Mouse (Mus musculus): ENCODE results near the gene Slc22a7. TPM values are rescaled to one million over a fixed set of nuclear protein-coding genes. Genes with fewer than 3 reads are reported as not detected.

Slc22a7 gene
- polyA plus RNA-seq, 1 experiment: 0.72 TPM

- 59% methylated on average over 3 of the region's 3 CpGs for WGBS
- Histone ChIP-seq H3K27me3 (ENCODE audit: control insufficient read depth, insufficient read depth, low read length) (no peaks in the 10 kb centered on the region), H3K4me1 (ENCODE audit: control insufficient read depth, insufficient read depth, low read length) (no peaks in the 10 kb centered on the region), H3K27ac (ENCODE audit: insufficient read depth, low read length) (no peak overlapping the region), H3K4me3 (replicated peaks; ENCODE audit: insufficient read depth, low read depth, low read length) (no peak overlapping the region)
- DNase-seq: no peak
- TF ChIP-seq CTCF (IDR thresholded peaks at IDR 0.05; ENCODE audit: borderline replicate concordance, insufficient read depth, low read depth, low read length) (no peak), POLR2A (IDR thresholded peaks at IDR 0.05; ENCODE audit: borderline replicate concordance, insufficient read depth, low read length) (no peak)
These were observed 50.1 kb downstream of the Slc22a7 start for GRCm38 (mm10) chr17:46388200-46388599.

- TF ChIP-seq CTCF (IDR thresholded peaks at IDR 0.05; ENCODE audit: borderline replicate concordance, insufficient read depth, low read depth, low read length) (no peak), POLR2A (IDR thresholded peaks at IDR 0.05; ENCODE audit: borderline replicate concordance, insufficient read depth, low read length) (no peak)
- Histone ChIP-seq H3K27me3 (ENCODE audit: control insufficient read depth, insufficient read depth, low read length) (no peaks in the 10 kb centered on the region), H3K27ac (ENCODE audit: insufficient read depth, low read length) (no peak overlapping the region; the same call in 1 of the 2 replicates), H3K4me3 (replicated peaks; ENCODE audit: insufficient read depth, low read depth, low read length) (peak overlapping the region; percentile 78), H3K4me1 (ENCODE audit: control insufficient read depth, insufficient read depth, low read length) (no peaks in the 10 kb centered on the region)
- under 1% methylated on average over 70 of the region's 70 CpGs for WGBS
- DNase-seq: peak; percentile 22 to 52
These were observed 54.0 kb downstream of the Slc22a7 start for GRCm38 (mm10) chr17:46384061-46384801.

DNA sequence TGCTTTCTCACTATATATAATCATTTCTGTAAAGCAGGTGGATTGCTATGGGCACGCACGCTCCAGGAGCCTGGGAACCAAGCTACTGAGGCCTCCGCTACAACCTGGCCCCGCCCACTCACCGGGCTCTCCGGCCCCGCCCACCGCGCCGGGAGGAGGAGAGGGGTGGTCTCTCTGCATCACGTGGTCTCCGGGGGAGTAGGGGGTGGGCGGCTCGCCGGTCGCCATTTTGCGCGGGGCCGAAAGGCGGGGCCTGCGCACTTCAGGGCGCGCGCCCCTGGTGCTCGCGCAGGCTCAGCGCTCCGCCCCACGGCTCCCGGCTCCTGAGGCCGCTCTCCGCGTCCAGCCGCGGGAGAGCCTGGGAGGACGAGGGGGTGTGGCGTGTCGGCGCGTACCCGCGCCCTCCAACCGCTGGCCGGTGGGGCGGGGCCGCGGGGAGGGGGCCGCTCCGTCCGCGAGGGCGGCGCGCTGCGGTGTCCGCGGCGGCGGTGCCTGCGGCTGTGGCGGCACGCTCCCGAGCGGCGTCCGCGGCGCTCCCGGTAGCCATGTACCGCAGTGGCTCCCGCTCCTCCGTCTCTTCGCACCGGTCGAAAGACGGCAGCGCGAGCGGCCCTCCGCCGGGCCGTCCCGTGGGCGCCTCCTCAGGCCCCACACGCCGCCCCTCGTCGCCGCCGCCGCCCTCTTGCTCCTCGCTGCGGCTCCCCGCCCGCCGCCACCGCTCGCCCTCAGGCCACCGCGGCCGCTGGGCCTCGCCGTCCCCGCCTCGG lies 54.8 kb downstream of the Slc22a7 start, which contains the start of gene Zfp318:
TSS of gene Zfp318 (plus strand) at position 438 of the 767 bp plus-strand sequence.
- no peak for TF ChIP-seq CTCF (IDR thresholded peaks at IDR 0.05; ENCODE audit: borderline replicate concordance, insufficient read depth, low read depth, low read length)
- peak; percentile 66; the same call in 1 of the 2 replicates for TF ChIP-seq POLR2A (IDR thresholded peaks at IDR 0.05; ENCODE audit: borderline replicate concordance, insufficient read depth, low read length)
- H3K27ac ChIP-seq (ENCODE audit: insufficient read depth, low read length): no peak within 1 kb of the TSS; the same call in 1 of the 2 replicates
- no peaks in the 10 kb centered on the region for H3K27me3 ChIP-seq (ENCODE audit: control insufficient read depth, insufficient read depth, low read length)
- no peaks in the 10 kb centered on the region for H3K4me1 ChIP-seq (ENCODE audit: control insufficient read depth, insufficient read depth, low read length)
- under 1% methylated on average over 73 of the region's 105 CpGs for WGBS
- DNase-seq: peak; percentile 95 to 96
- peak within 1 kb of the TSS; percentile 78 for H3K4me3 ChIP-seq (replicated peaks; ENCODE audit: insufficient read depth, low read depth, low read length)

Other genes starting within 250 kb of the Slc22a7 start
- 5.8 and 6.7 TPM in 2 replicates for gene Polh, start 235.8 kb downstream of the Slc22a7 start, polyA plus RNA-seq (2012; rRNA removed)
- 39.1 and 40.7 TPM in 2 replicates for gene Xpo5, start 235.7 kb downstream of the Slc22a7 start, polyA plus RNA-seq (2012; rRNA removed)
- gene Polr1c, start 190.4 kb downstream of the Slc22a7 start, polyA plus RNA-seq (2012; rRNA removed): 62.5 and 65.2 TPM in 2 replicates
- gene Yipf3, start 190.4 kb downstream of the Slc22a7 start, polyA plus RNA-seq (2012; rRNA removed): 111 and 117 TPM in 2 replicates
- gene Lrrc73, start 184.9 kb downstream of the Slc22a7 start, polyA plus RNA-seq (2012; rRNA removed): 26.8 and 28.1 TPM in 2 replicates
- 64.8 and 65.9 TPM in 2 replicates for gene Tjap1, start 155.4 kb downstream of the Slc22a7 start, polyA plus RNA-seq (2012; rRNA removed)
- 8.8 and 9.0 TPM in 2 replicates for gene Dlk2, start 141.0 kb downstream of the Slc22a7 start, polyA plus RNA-seq (2012; rRNA removed)
- gene Abcc10, start 110.1 kb downstream of the Slc22a7 start, polyA plus RNA-seq (2012; rRNA removed): 17.2 and 18.6 TPM in 2 replicates
- 27.4 and 27.8 TPM in 2 replicates for gene Zfp318, start 54.7 kb downstream of the Slc22a7 start, polyA plus RNA-seq (2012; rRNA removed)
- gene Crip3, start 9.5 kb downstream of the Slc22a7 start, polyA plus RNA-seq (2012; rRNA removed): 3.7 and 4.6 TPM in 2 replicates
- 46.7 and 47.4 TPM in 2 replicates for gene Ttbk1, start 49.2 kb upstream of the Slc22a7 start, polyA plus RNA-seq (2012; rRNA removed)
- gene Dnph1, start 58.3 kb upstream of the Slc22a7 start, polyA plus RNA-seq (2012; rRNA removed): 5.3 and 5.6 TPM in 2 replicates
- gene Cul9, start 107.9 kb upstream of the Slc22a7 start, polyA plus RNA-seq (2012; rRNA removed): 56.2 and 58.4 TPM in 2 replicates
- 53.0 and 59.2 TPM in 2 replicates for gene Srf, start 117.7 kb upstream of the Slc22a7 start, polyA plus RNA-seq (2012; rRNA removed)
- gene Ptk7, start 191.0 kb upstream of the Slc22a7 start, polyA plus RNA-seq (2012; rRNA removed): 5.5 and 5.9 TPM in 2 replicates
- gene Klc4, start 207.6 kb upstream of the Slc22a7 start, polyA plus RNA-seq (2012; rRNA removed): 28.1 and 29.8 TPM in 2 replicates
- 67.5 and 68.2 TPM in 2 replicates for gene Mrpl2, start 207.8 kb upstream of the Slc22a7 start, polyA plus RNA-seq (2012; rRNA removed)
- gene Cul7, start 211.9 kb upstream of the Slc22a7 start, polyA plus RNA-seq (2012; rRNA removed): 43.3 and 44.5 TPM in 2 replicates
- 32.3 and 33.0 TPM in 2 replicates for gene Rrp36, start 235.9 kb upstream of the Slc22a7 start, polyA plus RNA-seq (2012; rRNA removed)
- gene Mea1, start 240.3 kb upstream of the Slc22a7 start, polyA plus RNA-seq (2012; rRNA removed): 136 and 147 TPM in 2 replicates
- 237 and 240 TPM in 2 replicates for gene Klhdc3, start 242.5 kb upstream of the Slc22a7 start, polyA plus RNA-seq (2012; rRNA removed)